Mouse (Mus musculus) A20 (cell line): ENCODE measurements around the gene Serpinb11.
A peak's percentile ranks its signal among the peaks of the same experiment; 100 is the strongest.

Source experiments
- DNase-seq: peaks from one replicate; pipeline ENCODE4 v3.0.0-alpha.2; 2011; ENCODE audit warnings: low read depth, low spot score

Serpinb11 gene

GRCm38 (mm10) chr1:107360898-107361297 is at the start of gene Serpinb11:
Serpinb11 (plus strand) TSS chr1:107361198.
- no peak for DNase-seq

GRCm38 (mm10) chr1:107345979-107346378 is 15.0 kb upstream of the Serpinb11 start:
- DNase-seq, result peak; percentile 24

- no peak for DNase-seq
These were observed 14.2 kb upstream of the Serpinb11 start for GRCm38 (mm10) chr1:107346788-107347187.

GRCm38 (mm10) chr1:107350392-107350791 is 10.6 kb upstream of the Serpinb11 start:
- DNase-seq, result no peak

- DNase-seq, result no peak
These were observed 9.9 kb upstream of the Serpinb11 start for GRCm38 (mm10) chr1:107351115-107351514.

- peak; percentile 40 for DNase-seq
These were observed 8.0 kb upstream of the Serpinb11 start for GRCm38 (mm10) chr1:107353046-107353445.

- no peak for DNase-seq
These were observed 5.0 kb downstream of the Serpinb11 start for GRCm38 (mm10) chr1:107365973-107366372.

GRCm38 (mm10) chr1:107368944-107369343 is 7.9 kb downstream of the Serpinb11 start:
- no peak for DNase-seq

- peak; percentile 11 for DNase-seq
These were observed 16.0 kb downstream of the Serpinb11 start for GRCm38 (mm10) chr1:107376952-107377351.

- no peak for DNase-seq
These were observed 17.4 kb downstream of the Serpinb11 start for GRCm38 (mm10) chr1:107378368-107378767.

GRCm38 (mm10) chr1:107381491-107381890 is 20.5 kb downstream of the Serpinb11 start:
- no peak for DNase-seq

GRCm38 (mm10) chr1:107382404-107382803 is 21.4 kb downstream of the Serpinb11 start:
- DNase-seq, result no peak

- DNase-seq, result no peak
These were observed 23.5 kb downstream of the Serpinb11 start for GRCm38 (mm10) chr1:107384532-107384931.

GRCm38 (mm10) chr1:107389753-107390152 is 28.8 kb downstream of the Serpinb11 start:
- no peak for DNase-seq

GRCm38 (mm10) chr1:107397481-107397880 is 36.5 kb downstream of the Serpinb11 start:
- no peak for DNase-seq

GRCm38 (mm10) chr1:107399355-107399754 is 38.4 kb downstream of the Serpinb11 start, which contains the start of gene Serpinb7:
Serpinb7 (plus strand) TSS chr1:107399655.
- DNase-seq, result no peak

GRCm38 (mm10) chr1:107402082-107402481 is 41.1 kb downstream of the Serpinb11 start:
- no peak for DNase-seq

- no peak for DNase-seq
These were observed 53.7 kb downstream of the Serpinb11 start for GRCm38 (mm10) chr1:107414650-107415049.

- no peak for DNase-seq
These were observed 61.5 kb downstream of the Serpinb11 start for GRCm38 (mm10) chr1:107422487-107422886.
